Mouse (Mus musculus) erythroblast, embryonic 14.5 days (primary cell): ENCODE results near the gene Smarcd1.

Source experiments
- GATA1 ChIP-seq: IDR thresholded peaks from 2 replicates; pipeline ENCODE4 v1.6.1; 2012; ENCODE audit warnings: low read length, inconsistent platforms, mixed read lengths
- TAL1 ChIP-seq: IDR thresholded peaks from 3 replicates; pipeline ENCODE4 v1.6.1; 2012; ENCODE audit warnings: low read length, inconsistent platforms, mixed read lengths

DNA sequence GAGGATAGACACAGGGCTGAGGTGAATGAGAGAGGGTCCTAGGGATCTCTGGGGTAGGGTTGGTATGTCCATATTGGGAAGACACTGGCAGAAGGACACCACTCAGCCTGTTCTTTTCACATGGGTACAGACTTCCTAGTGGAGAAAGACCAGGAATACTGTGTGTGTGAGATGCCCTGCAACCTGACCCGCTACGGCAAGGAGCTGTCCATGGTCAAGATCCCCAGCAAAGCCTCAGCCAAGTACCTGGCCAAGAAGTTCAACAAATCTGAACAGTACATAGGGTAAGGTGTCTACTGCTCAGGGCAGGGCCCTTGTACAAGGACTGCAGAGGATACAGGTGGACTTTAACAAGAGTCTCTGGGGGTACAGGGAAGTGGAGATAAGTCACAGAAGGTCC is 4.6 kb upstream of the Smarcd1 start:
- TF ChIP-seq TAL1 (0 out of 3 replicates have a peak, but pooled peaks have one; percentile 4), GATA1 (no peak)
